Mouse (Mus musculus): ENCODE measurements around the gene Plxdc2.
A peak's percentile ranks its signal among the peaks of the same experiment; 100 is the strongest.
"Not testable (repeated sequence)": the region's sequence is repeated elsewhere in the genome, so short reads cannot be mapped to it uniquely, and the experiment has no call there.

Gene Plxdc2

GRCm38 (mm10) chr2:16743568-16743967 is 387.5 kb downstream of the Plxdc2 start:
- no peak for DNase-seq (ENCODE audit: low spot score in 2 of 2)

DNA sequence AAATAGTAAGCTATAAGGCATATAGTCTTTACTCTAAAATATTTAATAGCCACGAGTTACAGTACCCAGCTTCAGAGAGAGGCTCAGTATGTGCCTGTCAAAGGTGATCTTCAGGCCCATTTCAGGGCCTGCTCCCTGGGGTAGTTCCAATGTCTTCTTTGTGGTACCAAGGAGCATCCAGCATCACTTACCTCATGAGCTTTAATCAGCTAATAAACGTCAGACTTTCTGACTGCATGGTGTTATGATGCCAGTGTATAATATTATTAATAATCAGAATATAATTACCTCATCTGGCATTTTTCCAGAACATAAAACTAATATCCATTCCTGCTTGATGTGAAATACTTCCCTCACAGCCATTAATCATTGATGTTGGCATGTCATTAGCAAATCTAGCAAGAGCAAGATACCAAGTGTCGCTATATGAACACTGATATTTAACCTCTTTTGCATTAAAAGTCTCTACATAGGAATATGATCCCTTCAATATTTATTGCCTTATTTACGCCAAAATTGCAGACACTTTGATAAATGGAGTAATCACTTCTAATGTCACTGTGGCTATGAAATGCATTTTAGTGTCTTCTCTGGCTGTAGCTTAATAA is 393.3 kb downstream of the Plxdc2 start:
- no peak for DNase-seq (ENCODE audit: low spot score in 2 of 2)

- no peak for DNase-seq (ENCODE audit: low spot score in 2 of 2)
Measured at GRCm38 (mm10) chr2:16757158-16757557, 401.1 kb downstream of the Plxdc2 start.

DNA sequence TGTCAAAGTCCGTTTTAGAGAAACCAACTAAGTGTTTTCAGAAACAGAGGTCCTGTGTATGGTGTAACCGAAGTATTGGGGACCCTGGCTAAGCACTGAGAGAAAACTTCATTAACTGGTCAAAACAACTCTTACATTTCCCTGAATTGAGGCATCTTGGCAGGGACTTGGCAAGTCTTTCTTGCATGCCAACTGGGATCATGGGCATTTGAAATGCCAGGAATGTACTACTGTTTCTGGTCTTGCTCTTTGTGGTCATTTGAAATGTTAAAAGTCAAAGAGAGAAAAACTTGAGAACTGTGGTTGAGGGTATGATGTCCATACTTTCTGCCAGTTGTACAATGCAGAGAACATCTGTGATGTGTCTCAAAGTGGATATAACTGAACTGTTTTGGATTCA is 403.7 kb downstream of the Plxdc2 start:
- DNase-seq (ENCODE audit: low spot score in 2 of 2), result no peak

- not testable (repeated sequence) for DNase-seq (ENCODE audit: low spot score in 2 of 2)
Measured at GRCm38 (mm10) chr2:16769149-16769548, 413.0 kb downstream of the Plxdc2 start.

- no peak for DNase-seq (ENCODE audit: low spot score in 2 of 2)
Measured at GRCm38 (mm10) chr2:16773398-16774113, 417.5 kb downstream of the Plxdc2 start.

DNA sequence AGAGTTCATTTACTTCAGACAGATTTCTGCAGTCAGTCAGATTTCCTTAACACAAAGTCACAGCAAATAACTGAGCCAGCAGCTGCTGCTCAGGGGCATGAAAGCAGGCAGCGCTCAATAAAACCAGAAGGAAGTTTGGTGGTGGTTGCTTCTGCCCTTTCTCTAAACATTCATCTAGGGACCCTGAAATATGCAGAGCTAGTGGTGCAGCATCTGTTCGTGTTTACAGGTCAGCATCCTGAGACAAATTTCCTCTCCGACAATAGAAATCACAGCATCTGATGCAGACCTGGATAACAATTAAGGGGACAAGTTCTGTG is 418.0 kb downstream of the Plxdc2 start:
- DNase-seq (ENCODE audit: low spot score in 2 of 2), result no peak

DNA sequence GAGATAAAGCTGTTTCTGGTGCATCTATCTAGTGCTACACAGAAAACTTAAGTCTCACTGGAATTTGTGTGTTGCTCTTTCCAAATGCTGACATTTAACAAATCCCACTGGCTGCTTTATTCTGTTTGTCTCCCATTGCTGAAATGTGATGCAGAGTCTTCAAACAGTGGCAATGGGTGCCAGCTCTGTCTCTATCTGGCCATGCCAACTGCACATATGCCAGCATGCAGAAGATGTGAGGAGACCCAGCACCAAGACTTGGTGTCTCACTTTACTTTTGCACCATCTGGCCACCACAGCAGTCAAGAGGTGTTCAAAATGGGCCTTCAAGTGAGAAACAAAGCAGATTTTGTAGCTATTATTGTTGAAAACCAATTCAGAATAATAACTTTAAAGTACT is 439.2 kb downstream of the Plxdc2 start:
- DNase-seq (ENCODE audit: low spot score in 2 of 2), result peak in 1 of 2 experiments; percentile 1

All from right cerebral cortex, postnatal 36 days (tissue).